Mouse (Mus musculus) erythroblast, embryonic 14.5 days (primary cell): ENCODE data around the gene Ceacam19.
"Not testable (repeated sequence)": the region's sequence is repeated elsewhere in the genome, so short reads cannot be mapped to it uniquely, and the experiment has no call there.

ENCODE experiments used
- GATA1 ChIP-seq: IDR thresholded peaks from 2 replicates; pipeline ENCODE4 v1.6.1; 2012; ENCODE audit warnings: low read length, inconsistent platforms, mixed read lengths
- TAL1 ChIP-seq: IDR thresholded peaks from 3 replicates; pipeline ENCODE4 v1.6.1; 2012; ENCODE audit warnings: low read length, inconsistent platforms, mixed read lengths

DNA sequence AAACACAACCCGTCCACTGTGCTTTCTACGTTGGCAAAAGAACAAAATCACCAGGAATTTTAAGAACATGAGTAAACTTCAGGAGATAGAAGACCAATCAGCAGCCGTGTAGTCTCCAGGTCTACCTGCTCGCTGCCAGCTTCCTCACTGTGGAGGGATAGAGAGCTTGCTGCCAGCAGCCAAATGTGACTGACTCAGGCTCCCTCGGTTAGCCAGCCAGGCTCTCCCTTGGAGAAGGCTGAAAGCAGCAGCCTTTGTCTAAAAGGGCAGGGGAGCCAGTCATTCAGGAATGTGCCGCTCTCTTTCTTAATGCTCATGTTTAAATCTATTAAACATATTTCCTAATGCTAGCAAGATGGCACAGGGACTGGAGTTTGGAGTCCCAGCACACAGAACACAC is 42.7 kb upstream of the Ceacam19 start:
- not testable (repeated sequence) for TF ChIP-seq TAL1, GATA1
